Mouse (Mus musculus) MEL (cell line): ENCODE results near the gene Izumo4.

ENCODE experiments used
- CTCF ChIP-seq, 3 experiments: IDR thresholded peaks in 2 of 3; conservative IDR thresholded peaks in 1 of 3; 2 replicates each; pipeline ENCODE4 v1.5.1; 2011 to 2012; ENCODE audit warnings: low read length in 3 of 3, low read depth in 2 of 3, mild to moderate bottlenecking in 2 of 3, improper control_type of control experiment in 1 of 3, inconsistent platforms in 1 of 3, mixed read lengths in 1 of 3, moderate library complexity in 1 of 3; ENCODE audit not compliant: control insufficient read depth in 1 of 3, insufficient read depth in 1 of 3, poor library complexity in 1 of 3, severe bottlenecking in 1 of 3
- EP300 ChIP-seq, 2 experiments: IDR thresholded peaks; 2 replicates each; pipeline ENCODE4 v1.6.1; 2011; ENCODE audit warnings: improper control_type of control experiment in 2 of 2, low read length in 2 of 2, low read depth in 1 of 2, mild to moderate bottlenecking in 1 of 2
- GATA1 ChIP-seq: IDR thresholded peaks from 2 replicates; pipeline ENCODE4 v1.6.1; 2011; ENCODE audit warnings: low read depth, low read length, improper control_type of control experiment
- HCFC1 ChIP-seq: IDR thresholded peaks from 2 replicates; pipeline ENCODE4 v1.6.1; 2012; ENCODE audit warnings: low read depth, mild to moderate bottlenecking, inconsistent platforms, low read length, improper control_type of control experiment, moderate library complexity
- MAFK ChIP-seq: IDR thresholded peaks from 2 replicates; pipeline ENCODE4 v1.6.1; 2011; ENCODE audit warnings: low read depth, mild to moderate bottlenecking, low read length, improper control_type of control experiment, borderline replicate concordance
- MAX ChIP-seq: IDR thresholded peaks from 2 replicates; pipeline ENCODE4 v1.6.1; 2011; ENCODE audit warnings: low read length, improper control_type of control experiment
- MYC ChIP-seq: IDR thresholded peaks from 2 replicates; pipeline ENCODE4 v1.6.1; 2011; ENCODE audit warnings: low read depth, mild to moderate bottlenecking, low read length, improper control_type of control experiment, moderate library complexity
- POLR2A ChIP-seq, 2 experiments: IDR thresholded peaks; 2 replicates each; pipeline ENCODE4 v1.6.1; 2011 to 2012; ENCODE audit warnings: low read length in 2 of 2, mild to moderate bottlenecking in 2 of 2, control low read depth in 1 of 2, improper control_type of control experiment in 1 of 2, low read depth in 1 of 2, moderate library complexity in 1 of 2; ENCODE audit not compliant: control insufficient read depth in 1 of 2, insufficient read depth in 1 of 2, poor library complexity in 1 of 2
- TBP ChIP-seq: IDR thresholded peaks from 2 replicates; pipeline ENCODE4 v1.8.0; 2011; ENCODE audit warnings: low read depth, low read length, improper control_type of control experiment
- TCF12 ChIP-seq: IDR thresholded peaks from 2 replicates; pipeline ENCODE4 v1.6.1; 2014; ENCODE audit warnings: low read depth, mild to moderate bottlenecking, inconsistent platforms, low read length, improper control_type of control experiment, moderate library complexity
- ZNF384 ChIP-seq: IDR thresholded peaks from 2 replicates; pipeline ENCODE4 v1.6.1; 2012; ENCODE audit warnings: low read depth, mild to moderate bottlenecking, inconsistent platforms, low read length, improper control_type of control experiment

- TF ChIP-seq MYC (no peak), MAX (no peak), CTCF (IDR thresholded peaks at IDR 0.05 in 2 of 3, conservative IDR thresholded peaks at IDR 0.05 in 1 of 3; ENCODE audit: control insufficient read depth in 1 of 3, insufficient read depth in 1 of 3, low read depth in 2 of 3, low read length in 3 of 3, poor library complexity in 1 of 3, severe bottlenecking in 1 of 3) (no peak), EP300 (IDR thresholded peaks at IDR 0.05; ENCODE audit: low read depth in 1 of 2, low read length in 2 of 2) (no peak), TCF12 (no peak), GATA1 (no peak), POLR2A (IDR thresholded peaks at IDR 0.05; ENCODE audit: control insufficient read depth in 1 of 2, insufficient read depth in 1 of 2, low read depth in 1 of 2, low read length in 2 of 2, poor library complexity in 1 of 2) (no peak), ZNF384 (no peak), TBP (no peak), HCFC1 (no peak), MAFK (no peak)
These were observed 47.1 kb upstream of the Izumo4 start for GRCm38 (mm10) chr10:80654866-80655265.
